Mouse (Mus musculus): ENCODE data around the gene Vamp5. TPM values are rescaled to one million over a fixed set of nuclear protein-coding genes. Genes with fewer than 3 reads are reported as not detected.

Vamp5 gene
- total and polyA plus RNA-seq, 3 experiments, result 0.50 to 2.5 (median 0.90) TPM

GRCm38 (mm10) chr6:72345074-72345567 is 35.1 kb downstream of the Vamp5 start, which contains the start of gene Usp39:
Gene Usp39, minus strand, starts transcription at chr6:72345184.
- dilution Hi-C loops (cut with MboI; ENCODE audit: extremely low pct_ligation_motif_present, extremely low pct_unique_long_range_greater_than_20kb, low sequenced_read_pairs), result no loop called here
- peaks cover 13 to 62% of the 10 kb centered on the region in 2 experiments; a peak in 3 of 4 replicates for H3K4me1 ChIP-seq (ENCODE audit: control insufficient read depth in 1 of 2, insufficient read depth in 2 of 2)

DNA sequence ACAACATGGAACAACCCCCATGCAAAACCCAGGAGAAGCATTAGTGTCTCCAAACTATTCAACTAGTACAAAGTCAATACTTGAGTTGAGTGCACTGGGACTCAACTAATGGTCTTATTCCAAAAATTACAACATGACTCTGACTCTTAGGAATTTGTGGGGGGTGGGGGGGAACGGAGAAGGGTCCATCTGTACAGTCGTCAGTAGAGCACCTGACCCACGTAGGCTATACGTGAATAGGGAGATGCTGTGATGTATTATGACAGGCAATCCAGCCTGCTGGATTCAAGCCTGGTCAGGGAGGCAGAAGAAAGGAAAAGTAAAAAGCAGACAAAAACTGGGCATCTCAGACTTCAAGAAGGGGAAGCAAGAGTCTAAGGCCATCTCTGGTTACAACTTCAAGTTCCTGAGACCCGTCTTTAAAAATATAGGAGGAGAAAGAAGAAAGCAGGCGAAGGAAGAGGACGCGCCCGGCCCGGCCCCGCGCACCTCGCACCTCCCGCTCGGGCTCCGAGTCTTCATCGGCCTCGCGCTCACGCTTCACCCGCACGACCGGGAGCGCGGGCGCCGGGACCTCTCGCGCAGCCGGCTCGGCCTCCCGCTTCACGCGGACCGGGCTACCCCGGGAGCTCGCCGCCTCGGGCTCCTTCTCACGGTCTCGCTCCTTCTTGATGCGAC is 35.7 kb downstream of the Vamp5 start:
- Histone ChIP-seq H3K4me1 (ENCODE audit: control insufficient read depth in 1 of 2, insufficient read depth in 2 of 2) (peaks cover 13 to 56% of the 10 kb centered on the region in 2 experiments; a peak in 3 of 4 replicates), H3K9ac (ENCODE audit: insufficient read depth, low read depth) (peak overlapping the region; percentile 93), H3K36me3 (replicated peaks in 1 of 2; ENCODE audit: control insufficient read depth in 1 of 2, insufficient read depth in 1 of 2, low read length in 1 of 2) (peaks cover 19 to 43% of the 10 kb centered on the region in 2 experiments), H3K4me2 (ENCODE audit: insufficient read depth, low read depth, poor library complexity, severe bottlenecking) (peak overlapping the region; percentile 91), H3K27me3 (replicated peaks) (no peaks in the 10 kb centered on the region), H3K4me3 (replicated peaks in 1 of 3; ENCODE audit: low read depth in 2 of 3, low read length in 2 of 3, poor library complexity in 1 of 3) (peak overlapping the region; percentile 88 to 93 (median 90)), H3K79me2 (replicated peaks; ENCODE audit: control insufficient read depth, extremely low read depth, insufficient read depth, poor library complexity, severe bottlenecking) (peaks cover 52% of the 10 kb centered on the region), H3K9me3 (replicated peaks; ENCODE audit: low read length) (no peaks in the 10 kb centered on the region), H3K27ac (ENCODE audit: insufficient read depth, low read depth) (no peak overlapping the region; the same call in 1 of the 2 replicates)
- in situ Hi-C loops (cut with MboI; ENCODE audit: low pct_ligation_motif_present, low pct_unique_long_range_greater_than_20kb, low sequenced_read_pairs), result no loop called here
- dilution Hi-C loops (cut with MboI; ENCODE audit: extremely low pct_ligation_motif_present, extremely low pct_unique_long_range_greater_than_20kb, low sequenced_read_pairs), result no loop called here
- peak; percentile 12 for DNase-seq (ENCODE audit: extremely low read depth)
- TF ChIP-seq POLR2AphosphoS2 (IDR thresholded peaks at IDR 0.05; ENCODE audit: low read depth, low read length) (no peak), E2F4 (IDR thresholded peaks at IDR 0.05; ENCODE audit: insufficient replicate concordance, low read depth, low read length) (no peak), CTCF (conservative IDR thresholded peaks at IDR 0.05 in 1 of 2, IDR thresholded peaks at IDR 0.05 in 1 of 2; ENCODE audit: low read depth in 2 of 2, low read length in 2 of 2) (no peak), CHD1 (IDR thresholded peaks at IDR 0.05; ENCODE audit: low read depth, low read length) (no peak), ZKSCAN1 (IDR thresholded peaks at IDR 0.05; ENCODE audit: borderline replicate concordance, low read depth, low read length) (no peak), RCOR1 (conservative IDR thresholded peaks at IDR 0.05; ENCODE audit: low read depth, low read length) (no peak), NRF1 (IDR thresholded peaks at IDR 0.05; ENCODE audit: low read depth, low read length) (no peak), TBP (conservative IDR thresholded peaks at IDR 0.05; ENCODE audit: low read depth, low read length) (no peak), POLR2A (IDR thresholded peaks at IDR 0.05; ENCODE audit: low read depth, low read length) (no peak), TCF12 (IDR thresholded peaks at IDR 0.05; ENCODE audit: low read depth, low read length) (no peak), USF1 (IDR thresholded peaks at IDR 0.05; ENCODE audit: low read depth, low read length) (no peak), UBTF (IDR thresholded peaks at IDR 0.05; ENCODE audit: low read depth, low read length) (no peak), NELFE (IDR thresholded peaks at IDR 0.05; ENCODE audit: low read depth, low read length) (no peak), USF2 (conservative IDR thresholded peaks at IDR 0.05; ENCODE audit: low read depth, low read length) (no peak), BHLHE40 (IDR thresholded peaks at IDR 0.05; ENCODE audit: low read depth, low read length) (no peak)

More at GRCm38 (mm10) chr6:72345074-72345567, 35.1 kb downstream of the Vamp5 start, which contains the start of gene Usp39:
- H3K9me3 ChIP-seq (replicated peaks; ENCODE audit: low read length), result no peaks in the 10 kb centered on the region
- H3K4me2 ChIP-seq (ENCODE audit: insufficient read depth, low read depth, poor library complexity, severe bottlenecking), result peak within 1 kb of the TSS; percentile 91
- H3K36me3 ChIP-seq (replicated peaks in 1 of 2; ENCODE audit: control insufficient read depth in 1 of 2, insufficient read depth in 1 of 2, low read length in 1 of 2), result peaks cover 22 to 44% of the 10 kb centered on the region in 2 experiments
- in situ Hi-C loops (cut with MboI; ENCODE audit: low pct_ligation_motif_present, low pct_unique_long_range_greater_than_20kb, low sequenced_read_pairs), result no loop called here
- peak within 1 kb of the TSS; percentile 16 for H3K27ac ChIP-seq (ENCODE audit: insufficient read depth, low read depth)
- H3K9ac ChIP-seq (ENCODE audit: insufficient read depth, low read depth), result peak within 1 kb of the TSS; percentile 93
- H3K4me3 ChIP-seq (replicated peaks in 1 of 3; ENCODE audit: low read depth in 2 of 3, low read length in 2 of 3, poor library complexity in 1 of 3), result peak within 1 kb of the TSS; percentile 88 to 93 (median 90)
- TF ChIP-seq POLR2A (IDR thresholded peaks at IDR 0.05; ENCODE audit: low read depth, low read length) (peak; percentile 93), PAX5 (IDR thresholded peaks at IDR 0.05; ENCODE audit: low read length) (no peak), MYC (IDR thresholded peaks at IDR 0.05; ENCODE audit: low read depth, low read length) (peak; percentile 28; the same call in 1 of the 2 replicates), ZMIZ1 (IDR thresholded peaks at IDR 0.05; ENCODE audit: low read depth, low read length) (peak; percentile 65), NELFE (IDR thresholded peaks at IDR 0.05; ENCODE audit: low read depth, low read length) (peak; percentile 87), KAT2A (IDR thresholded peaks at IDR 0.05; ENCODE audit: insufficient replicate concordance, low read length) (peak; percentile 68; the same call in 1 of the 2 replicates), MEF2A (IDR thresholded peaks at IDR 0.05; ENCODE audit: borderline replicate concordance, low read depth, low read length) (0 out of 2 replicates have a peak, but pooled peaks have one; percentile 21), IRF4 (IDR thresholded peaks at IDR 0.05; ENCODE audit: low read depth, low read length) (peak; percentile 52; the same call in 1 of the 2 replicates), ZNF384 (IDR thresholded peaks at IDR 0.05; ENCODE audit: low read depth, low read length) (no peak), MXI1 (IDR thresholded peaks at IDR 0.05; ENCODE audit: low read depth, low read length) (peak; percentile 85; the same call in 1 of the 2 replicates), MAX (IDR thresholded peaks at IDR 0.05; ENCODE audit: low read length) (peak; percentile 77; the same call in 1 of the 2 replicates), TBP (conservative IDR thresholded peaks at IDR 0.05; ENCODE audit: low read depth, low read length) (peak; percentile 82), USF2 (conservative IDR thresholded peaks at IDR 0.05; ENCODE audit: low read depth, low read length) (no peak), E2F4 (IDR thresholded peaks at IDR 0.05; ENCODE audit: insufficient replicate concordance, low read depth, low read length) (peak; percentile 71; the same call in 1 of the 2 replicates), SIN3A (IDR thresholded peaks at IDR 0.05; ENCODE audit: low read length) (peak; percentile 88), BHLHE40 (IDR thresholded peaks at IDR 0.05; ENCODE audit: low read depth, low read length) (peak; percentile 70), JUND (conservative IDR thresholded peaks at IDR 0.05; ENCODE audit: low read depth, low read length) (no peak), ZKSCAN1 (IDR thresholded peaks at IDR 0.05; ENCODE audit: borderline replicate concordance, low read depth, low read length) (no peak), HCFC1 (IDR thresholded peaks at IDR 0.05; ENCODE audit: low read depth, low read length) (peak; percentile 83), TCF12 (IDR thresholded peaks at IDR 0.05; ENCODE audit: low read depth, low read length) (peak; percentile 64; the same call in 1 of the 2 replicates), POLR2AphosphoS2 (IDR thresholded peaks at IDR 0.05; ENCODE audit: low read depth, low read length) (0 out of 2 replicates have a peak, but pooled peaks have one; percentile 45), ETS1 (conservative IDR thresholded peaks at IDR 0.05; ENCODE audit: low read depth, low read length) (no peak), NRF1 (IDR thresholded peaks at IDR 0.05; ENCODE audit: low read depth, low read length) (peak; percentile 80), ELF1 (IDR thresholded peaks at IDR 0.05; ENCODE audit: low read depth, low read length) (peak; percentile 90), USF1 (IDR thresholded peaks at IDR 0.05; ENCODE audit: low read depth, low read length) (peak; percentile 20)
- H3K27me3 ChIP-seq (replicated peaks), result no peaks in the 10 kb centered on the region
- peak; percentile 92 for DNase-seq (ENCODE audit: extremely low read depth)
- peaks cover 50% of the 10 kb centered on the region for H3K79me2 ChIP-seq (replicated peaks; ENCODE audit: control insufficient read depth, extremely low read depth, insufficient read depth, poor library complexity, severe bottlenecking)
